Mouse (Mus musculus) heart, postnatal 0 days (tissue): ENCODE data around the gene Vmp1. TPM values are rescaled to one million over a fixed set of nuclear protein-coding genes. Genes with fewer than 3 reads are reported as not detected.
A peak's percentile ranks its signal among the peaks of the same experiment; 100 is the strongest.

ENCODE experiments used
- ATAC-seq: fragments of 200-750 bp; cut with Nextera tagmentation; 2 replicates; pipeline ENCODE4 v1.8.0; 2017; ENCODE audit warnings: low read depth, moderate number of reproducible peaks, moderate library complexity; ENCODE audit not compliant: insufficient read depth
- DNase-seq: peaks from one replicate; pipeline ENCODE4 v3.0.0-alpha.2; 2016; ENCODE audit warnings: low spot score
- H3K27ac ChIP-seq: fragments of 300-500 bp; sonication (generic); 2 replicates; pipeline ENCODE4 v1.5.1; 2014; ENCODE audit warnings: low read depth, mild to moderate bottlenecking
- H3K27me3 ChIP-seq: fragments of 300-500 bp; sonication (generic); 2 replicates; pipeline ENCODE4 v1.6.1; 2014; ENCODE audit warnings: low read length, mixed read lengths; ENCODE audit not compliant: control insufficient read depth, insufficient read depth
- H3K36me3 ChIP-seq: fragments of 300-500 bp; sonication (generic); replicated peaks from 2 replicates; pipeline ENCODE4 v1.6.1; 2014; ENCODE audit warnings: low read length, mixed read lengths; ENCODE audit not compliant: control insufficient read depth, insufficient read depth
- H3K4me1 ChIP-seq: fragments of 300-500 bp; sonication (generic); 2 replicates; pipeline ENCODE4 v1.6.1; 2014; ENCODE audit warnings: antibody characterized with exemption; ENCODE audit not compliant: control insufficient read depth, insufficient read depth
- H3K4me2 ChIP-seq: fragments of 300-500 bp; sonication (generic); 2 replicates; pipeline ENCODE4 v1.6.1; 2014; ENCODE audit warnings: low read depth, mild to moderate bottlenecking, low read length, moderate library complexity
- H3K4me3 ChIP-seq: fragments of 300-500 bp; sonication (generic); 2 replicates; pipeline ENCODE4 v1.5.1; 2014; ENCODE audit warnings: low read depth, low read length
- H3K9ac ChIP-seq: fragments of 300-500 bp; sonication (generic); replicated peaks from 2 replicates; pipeline ENCODE4 v1.6.1; 2014; ENCODE audit warnings: low read depth, low read length, mixed read lengths
- H3K9me3 ChIP-seq: fragments of 300-500 bp; sonication (generic); replicated peaks from 2 replicates; pipeline ENCODE4 v1.6.1; 2016; ENCODE audit warnings: low read length; ENCODE audit not compliant: control insufficient read depth
- CTCF ChIP-seq: IDR thresholded peaks from 2 replicates; pipeline ENCODE4 v1.5.1; 2016; ENCODE audit warnings: antibody characterized with exemption, control low read depth, low read depth
- EP300 ChIP-seq: IDR thresholded peaks from 2 replicates; pipeline ENCODE4 v1.6.1; 2016; ENCODE audit warnings: antibody characterized with exemption, low read depth
- WGBS: fragments of 180-500 bp; shearing (Covaris S2); extraction: QIAGEN DNeasy Blood & Tissue Kit; methylation state at CpG from one replicate; pipeline ENCODE4 v1.1.7; 2014; 5-methylcytosine and 5-hydroxymethylcytosine counted together
- polyA plus RNA-seq: library from polyadenylated mRNA; unstranded; fragments of >200 nt; fragmentation: Nextera tagmentation; extraction: Ambion mirVana; gene quantifications from 2 replicates; pipeline ENCODE4 v1.2.1, GENCODE M21; 2015
- total RNA-seq: library from RNA; depleted of rRNA; stranded (reverse); fragments of >200 nt; gene quantifications from 2 replicates; pipeline ENCODE4 v1.2.3, GENCODE M21; 2014; ENCODE audit warnings: low replicate concordance

Vmp1 gene
- total and polyA plus RNA-seq, 2 experiments from 2014 or later, result 48.9 to 77.9 TPM

GRCm38 (mm10) chr11:86583990-86584897 lies 99.4 kb downstream of the Vmp1 start:
- DNase-seq (no peak), ATAC-seq (no peak)
- WGBS, result 58% methylated on average over 14 of the region's 14 CpGs
- Histone ChIP-seq H3K4me3 (peak overlapping the region; percentile 62), H3K4me1 (peaks cover 28% of the 10 kb centered on the region), H3K27me3 (no peaks in the 10 kb centered on the region), H3K4me2 (peak overlapping the region; percentile 70), H3K9ac (0 out of 2 replicates have a peak overlapping the region, but pooled peaks have one; percentile 84), H3K36me3 (no peaks in the 10 kb centered on the region), H3K9me3 (no peaks in the 10 kb centered on the region), H3K27ac (peak overlapping the region; percentile 88)
- TF ChIP-seq EP300, result no peak
- TF ChIP-seq CTCF, result no peak

DNA sequence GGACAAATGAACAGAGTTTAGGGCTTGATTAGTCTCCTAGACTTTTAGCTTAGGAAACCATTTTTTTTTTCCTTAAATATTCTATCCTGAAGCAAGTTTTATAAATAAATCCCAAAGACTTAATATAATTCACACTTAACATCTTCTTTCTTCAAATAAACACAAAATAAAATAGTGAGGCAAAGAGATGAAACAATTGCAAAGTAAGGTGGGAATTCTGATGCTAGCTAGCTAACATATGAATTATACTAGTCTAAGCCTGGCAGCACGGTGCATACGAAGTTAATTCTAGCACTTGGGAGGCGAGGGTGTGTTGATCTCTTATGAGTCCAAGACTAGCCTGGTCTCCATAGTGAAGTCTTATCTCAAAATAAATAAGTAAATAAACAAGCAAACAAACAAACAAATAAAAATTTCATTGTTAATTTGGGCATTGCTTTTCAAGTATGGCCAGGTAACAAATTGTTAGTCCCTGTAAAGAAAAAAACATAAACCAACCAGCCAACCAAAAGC lies 100.3 kb downstream of the Vmp1 start:
- no peaks in the 10 kb centered on the region for H3K36me3 ChIP-seq
- WGBS, result 80% methylated on average over 3 of the region's 3 CpGs
- H3K4me2 ChIP-seq, result peak overlapping the region; percentile 70; the same call in 1 of the 2 replicates
- peaks cover 31% of the 10 kb centered on the region for H3K4me1 ChIP-seq
- TF ChIP-seq EP300, result no peak
- TF ChIP-seq CTCF, result no peak
- DNase-seq (no peak), ATAC-seq (no peak)
- no peak overlapping the region for H3K9ac ChIP-seq
- H3K27me3 ChIP-seq, result no peaks in the 10 kb centered on the region
- no peaks in the 10 kb centered on the region for H3K9me3 ChIP-seq
- H3K27ac ChIP-seq, result no peak overlapping the region
- no peak overlapping the region for H3K4me3 ChIP-seq

DNA sequence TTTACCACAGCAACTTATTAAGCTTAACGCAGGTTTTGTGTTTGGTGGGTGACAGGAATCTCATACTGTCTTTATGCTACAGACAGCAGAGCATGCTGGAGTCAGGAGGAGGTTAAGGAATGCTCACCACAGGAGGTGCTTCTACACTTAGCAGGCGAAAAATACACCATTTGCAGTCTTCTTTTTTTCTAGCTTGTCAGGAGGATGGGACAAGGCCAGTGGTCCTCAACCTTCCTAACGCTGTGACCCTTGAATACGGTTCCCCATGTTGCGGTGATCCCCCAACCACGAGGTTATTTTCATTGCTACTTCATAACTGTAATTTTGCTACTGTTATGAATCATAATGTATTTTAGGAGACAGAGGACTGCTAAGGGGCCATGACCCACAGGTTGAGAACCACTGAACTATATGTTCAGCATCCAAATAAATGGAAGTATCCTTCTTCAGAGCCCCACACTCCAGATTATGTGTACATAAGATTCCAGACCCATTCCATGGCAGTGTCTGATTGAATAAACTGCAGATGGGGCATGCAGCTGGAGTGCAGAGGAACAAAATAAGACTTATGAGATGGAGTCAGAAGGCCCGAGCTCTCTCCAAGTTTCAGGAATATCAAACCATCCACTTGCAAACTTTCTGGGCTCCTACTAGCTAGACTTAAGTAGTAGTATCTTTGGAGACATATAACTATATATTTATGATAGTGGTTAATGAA lies 100.9 kb downstream of the Vmp1 start:
- Histone ChIP-seq H3K9ac (no peak overlapping the region), H3K36me3 (no peaks in the 10 kb centered on the region), H3K4me1 (peaks cover 31% of the 10 kb centered on the region), H3K4me2 (no peak overlapping the region), H3K4me3 (no peak overlapping the region), H3K27me3 (no peaks in the 10 kb centered on the region), H3K9me3 (no peaks in the 10 kb centered on the region), H3K27ac (peak overlapping the region; percentile 73)
- TF ChIP-seq CTCF (no peak), EP300 (no peak)
- WGBS, result 85% methylated on average over 7 of the region's 7 CpGs
- ATAC-seq, result no peak
- no peak for DNase-seq

- DNase-seq, result no peak
- H3K27ac ChIP-seq, result peak overlapping the region; percentile 73
- no peak overlapping the region for H3K9ac ChIP-seq
- 0 out of 2 replicates have a peak overlapping the region, but pooled peaks have one; percentile 17 for H3K4me3 ChIP-seq
- peak overlapping the region; percentile 44 for H3K4me2 ChIP-seq
- WGBS, result 73% methylated on average over 12 of the region's 12 CpGs
- no peaks in the 10 kb centered on the region for H3K27me3 ChIP-seq
- no peaks in the 10 kb centered on the region for H3K9me3 ChIP-seq
- H3K4me1 ChIP-seq, result peaks cover 34% of the 10 kb centered on the region
- ATAC-seq, result no peak
- no peaks in the 10 kb centered on the region for H3K36me3 ChIP-seq
- TF ChIP-seq EP300, result no peak
- no peak for TF ChIP-seq CTCF
Observed at GRCm38 (mm10) chr11:86581943-86582542, 101.6 kb downstream of the Vmp1 start.

DNA sequence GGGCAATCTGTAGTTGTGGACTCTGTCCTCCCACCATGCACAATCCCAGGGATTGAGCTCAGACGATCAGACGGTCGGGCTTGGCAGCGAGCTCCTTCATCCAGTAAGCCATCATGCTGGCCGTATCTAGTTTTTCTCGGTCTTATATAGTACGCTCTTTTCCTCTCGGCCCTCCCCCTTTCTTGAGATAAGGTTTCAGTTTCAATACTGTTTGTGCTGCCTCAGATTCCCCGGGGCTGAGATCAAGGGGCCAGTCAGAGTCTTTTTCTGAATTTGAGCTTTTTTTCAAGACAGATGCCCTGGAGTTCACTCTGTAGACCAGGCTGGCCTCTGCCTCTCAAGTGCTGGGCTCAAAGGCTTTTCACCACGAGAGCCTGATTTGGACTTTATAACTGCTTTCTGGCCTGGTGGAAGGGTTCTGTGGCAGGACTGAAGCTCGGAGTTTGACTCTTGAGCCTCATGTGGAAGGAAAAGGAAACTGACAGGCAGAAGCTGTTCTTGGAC lies 102.3 kb downstream of the Vmp1 start:
- DNase-seq (peak; percentile 43), ATAC-seq (peak; percentile 51)
- 19% methylated on average over 11 of the region's 11 CpGs for WGBS
- TF ChIP-seq EP300, result no peak
- no peak for TF ChIP-seq CTCF
- H3K4me3 ChIP-seq, result peak overlapping the region; percentile 17; the same call in 1 of the 2 replicates
- H3K4me2 ChIP-seq, result peak overlapping the region; percentile 44
- peaks cover 37% of the 10 kb centered on the region for H3K4me1 ChIP-seq
- H3K9ac ChIP-seq, result peak overlapping the region; percentile 39; the same call in 1 of the 2 replicates
- no peaks in the 10 kb centered on the region for H3K9me3 ChIP-seq
- peak overlapping the region; percentile 73 for H3K27ac ChIP-seq
- no peaks in the 10 kb centered on the region for H3K36me3 ChIP-seq
- no peaks in the 10 kb centered on the region for H3K27me3 ChIP-seq
